Mouse (Mus musculus): ENCODE measurements around the gene Med29.

- TF ChIP-seq POLR2A (IDR thresholded peaks at IDR 0.05; ENCODE audit: borderline replicate concordance, extremely low read depth, insufficient read depth, insufficient read length, poor library complexity, severe bottlenecking) (no peak), CTCF (IDR thresholded peaks at IDR 0.05; ENCODE audit: borderline replicate concordance, extremely low read depth, insufficient read depth, insufficient read length) (no peak)
Measured at GRCm38 (mm10) chr7:28353267-28353666, 39.2 kb downstream of the Med29 start.

Measured in brain, embryonic 14.5 days (tissue).